Mouse (Mus musculus) lung, embryonic 16.5 days (tissue): ENCODE results near the gene Gm11992. TPM values are rescaled to one million over a fixed set of nuclear protein-coding genes. Genes with fewer than 3 reads are reported as not detected.

Experiments
- ATAC-seq: fragments of 200-750 bp; cut with Nextera tagmentation; 2 replicates; pipeline ENCODE4 v1.8.0; 2017; ENCODE audit warnings: low read depth, mild to moderate bottlenecking, moderate library complexity
- H3K27ac ChIP-seq: fragments of 300-500 bp; sonication (generic); 2 replicates; pipeline ENCODE4 v1.5.1; 2014; ENCODE audit warnings: mild to moderate bottlenecking, control low read depth, low read length
- H3K27me3 ChIP-seq: fragments of 300-500 bp; sonication (generic); 2 replicates; pipeline ENCODE4 v1.6.1; 2014; ENCODE audit warnings: low read depth, low read length, mixed read lengths; ENCODE audit not compliant: control insufficient read depth, insufficient read depth
- H3K36me3 ChIP-seq: fragments of 300-500 bp; sonication (generic); 2 replicates; pipeline ENCODE4 v1.6.1; 2014; ENCODE audit warnings: low read length; ENCODE audit not compliant: control insufficient read depth, insufficient read depth
- H3K4me1 ChIP-seq: fragments of 300-500 bp; sonication (generic); replicated peaks from 2 replicates; pipeline ENCODE4 v1.6.1; 2014; ENCODE audit warnings: low read length, mixed read lengths; ENCODE audit not compliant: control insufficient read depth, insufficient read depth
- H3K4me2 ChIP-seq: fragments of 300-500 bp; sonication (generic); 2 replicates; pipeline ENCODE4 v1.6.1; 2014; ENCODE audit warnings: low read depth, low read length, control low read depth
- H3K4me3 ChIP-seq: fragments of 300-500 bp; sonication (generic); 2 replicates; pipeline ENCODE4 v1.5.1; 2014; ENCODE audit warnings: mild to moderate bottlenecking, low read length, control low read depth
- H3K9ac ChIP-seq: fragments of 300-500 bp; sonication (generic); 2 replicates; pipeline ENCODE4 v1.6.1; 2014; ENCODE audit warnings: low read length, control low read depth
- H3K9me3 ChIP-seq: fragments of 300-500 bp; sonication (generic); 2 replicates; pipeline ENCODE4 v1.6.1; 2016; ENCODE audit warnings: low read length; ENCODE audit not compliant: control insufficient read depth
- WGBS: fragments of 180-500 bp; shearing (Covaris S2); extraction: QIAGEN DNeasy Blood & Tissue Kit; methylation state at CpG from one replicate; pipeline ENCODE4 v1.1.7; 2014; 5-methylcytosine and 5-hydroxymethylcytosine counted together
- polyA plus RNA-seq: library from polyadenylated mRNA; unstranded; fragments of >200 nt; fragmentation: Nextera tagmentation; extraction: Ambion mirVana; gene quantifications from 2 replicates; pipeline ENCODE4 v1.2.1, GENCODE M21; 2015

The Gm11992 gene
- polyA plus RNA-seq, 1 experiment from 2014 or later, result 2.8 TPM

- no peaks in the 10 kb centered on the region for H3K4me1 ChIP-seq
- H3K27ac ChIP-seq, result no peak overlapping the region
- H3K27me3 ChIP-seq, result no peaks in the 10 kb centered on the region
- no peak overlapping the region for H3K9ac ChIP-seq
- no peaks in the 10 kb centered on the region for H3K9me3 ChIP-seq
- H3K4me2 ChIP-seq, result no peak overlapping the region
- WGBS, result 60% methylated on average over 3 of the region's 3 CpGs
- no peak overlapping the region for H3K4me3 ChIP-seq
- no peaks in the 10 kb centered on the region for H3K36me3 ChIP-seq
- ATAC-seq, result no peak
These were observed 23.2 kb upstream of the Gm11992 start for GRCm38 (mm10) chr11:9025211-9025610.

DNA sequence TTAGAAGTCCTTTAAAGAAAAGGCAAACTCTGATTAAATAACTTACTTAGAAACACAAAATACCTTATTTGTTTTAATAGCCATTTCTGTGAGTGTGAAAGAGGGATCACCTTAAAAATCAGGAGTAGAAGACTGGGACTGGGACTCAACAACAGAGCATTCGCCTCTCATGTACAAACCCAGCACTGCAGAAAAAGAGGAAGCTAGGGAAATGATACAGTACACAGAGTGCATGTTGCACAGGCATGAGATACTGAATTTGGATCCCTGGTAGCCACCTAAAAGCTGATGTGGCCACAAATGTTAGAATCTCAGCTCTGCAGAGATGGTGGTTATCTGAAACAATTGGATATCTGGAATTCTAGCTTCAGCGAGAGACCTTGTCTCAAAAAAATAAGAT lies 16.9 kb upstream of the Gm11992 start:
- Histone ChIP-seq H3K4me2 (no peak overlapping the region), H3K27ac (no peak overlapping the region), H3K4me3 (no peak overlapping the region), H3K9ac (no peak overlapping the region), H3K36me3 (no peaks in the 10 kb centered on the region), H3K9me3 (no peaks in the 10 kb centered on the region), H3K27me3 (no peaks in the 10 kb centered on the region), H3K4me1 (no peaks in the 10 kb centered on the region)
- WGBS, result 80% methylated on average over 2 of the region's 2 CpGs
- no peak for ATAC-seq

- WGBS, result 80% methylated on average over 2 of the region's 2 CpGs
- Histone ChIP-seq H3K9me3 (no peaks in the 10 kb centered on the region), H3K4me1 (peaks cover 4% of the 10 kb centered on the region), H3K27me3 (peaks cover 7% of the 10 kb centered on the region), H3K4me2 (no peak overlapping the region), H3K27ac (no peak overlapping the region), H3K4me3 (no peak overlapping the region), H3K9ac (no peak overlapping the region), H3K36me3 (no peaks in the 10 kb centered on the region)
- ATAC-seq, result no peak
These were observed 1.8 kb upstream of the Gm11992 start for GRCm38 (mm10) chr11:9046546-9046945.

- Histone ChIP-seq H3K36me3 (no peaks in the 10 kb centered on the region), H3K27ac (no peak overlapping the region), H3K4me2 (no peak overlapping the region), H3K4me3 (no peak overlapping the region), H3K4me1 (peaks cover 4% of the 10 kb centered on the region), H3K27me3 (peaks cover 7% of the 10 kb centered on the region), H3K9me3 (no peaks in the 10 kb centered on the region), H3K9ac (no peak overlapping the region)
- 45% methylated on average over 5 of the region's 5 CpGs for WGBS
- ATAC-seq, result no peak
These were observed 1.4 kb upstream of the Gm11992 start for GRCm38 (mm10) chr11:9047044-9047443.

- peak within 1 kb of the TSS; percentile 98 for H3K4me2 ChIP-seq
- H3K9me3 ChIP-seq, result no peaks in the 10 kb centered on the region
- H3K9ac ChIP-seq, result peak within 1 kb of the TSS; percentile 55
- no peak; the same call in none of the 2 replicates for ATAC-seq
- no peak within 1 kb of the TSS for H3K27ac ChIP-seq
- 2% methylated on average over 18 of the region's 18 CpGs for WGBS
- peaks cover 7% of the 10 kb centered on the region for H3K27me3 ChIP-seq
- no peaks in the 10 kb centered on the region for H3K36me3 ChIP-seq
- peak within 1 kb of the TSS; percentile 47 for H3K4me3 ChIP-seq
- peaks cover 4% of the 10 kb centered on the region for H3K4me1 ChIP-seq
These were observed 288 bp downstream of the Gm11992 start, which contains the start of gene Sun3 for GRCm38 (mm10) chr11:9048703-9049060. Gene Sun3 (minus strand): TSS chr11:9048991.

- Histone ChIP-seq H3K27me3 (peaks cover 7% of the 10 kb centered on the region), H3K27ac (no peak overlapping the region), H3K9ac (no peak overlapping the region), H3K4me1 (peaks cover 4% of the 10 kb centered on the region), H3K36me3 (no peaks in the 10 kb centered on the region), H3K9me3 (no peaks in the 10 kb centered on the region), H3K4me3 (no peak overlapping the region), H3K4me2 (no peak overlapping the region)
- 75% methylated on average over 4 of the region's 4 CpGs for WGBS
- no peak for ATAC-seq
These were observed 1.8 kb downstream of the Gm11992 start for GRCm38 (mm10) chr11:9050241-9050640.

DNA sequence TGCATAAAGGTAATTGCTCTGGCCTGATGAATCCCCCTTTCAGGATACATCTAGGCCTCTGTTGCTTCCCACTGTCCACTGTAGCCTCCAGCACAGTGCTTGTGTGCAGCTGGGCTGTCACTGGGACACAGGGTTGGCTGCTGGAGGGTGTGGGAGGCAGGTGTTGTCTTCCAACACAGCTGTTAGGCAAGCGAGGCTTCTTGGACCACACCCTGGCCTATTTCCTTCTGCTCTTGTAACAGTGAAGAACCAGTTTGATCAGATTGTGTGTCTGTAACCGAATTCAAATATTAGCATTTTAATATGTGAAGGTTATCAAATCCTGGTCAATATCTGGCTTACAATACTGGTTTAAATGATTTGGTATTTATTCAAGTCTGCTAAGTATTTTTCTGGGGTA lies 3.5 kb downstream of the Gm11992 start:
- Histone ChIP-seq H3K4me3 (no peak overlapping the region), H3K9me3 (no peaks in the 10 kb centered on the region), H3K9ac (no peak overlapping the region), H3K27me3 (peaks cover 7% of the 10 kb centered on the region), H3K4me2 (no peak overlapping the region), H3K4me1 (peaks cover 4% of the 10 kb centered on the region), H3K27ac (no peak overlapping the region), H3K36me3 (no peaks in the 10 kb centered on the region)
- 55% methylated on average over 2 of the region's 2 CpGs for WGBS
- ATAC-seq, result no peak

DNA sequence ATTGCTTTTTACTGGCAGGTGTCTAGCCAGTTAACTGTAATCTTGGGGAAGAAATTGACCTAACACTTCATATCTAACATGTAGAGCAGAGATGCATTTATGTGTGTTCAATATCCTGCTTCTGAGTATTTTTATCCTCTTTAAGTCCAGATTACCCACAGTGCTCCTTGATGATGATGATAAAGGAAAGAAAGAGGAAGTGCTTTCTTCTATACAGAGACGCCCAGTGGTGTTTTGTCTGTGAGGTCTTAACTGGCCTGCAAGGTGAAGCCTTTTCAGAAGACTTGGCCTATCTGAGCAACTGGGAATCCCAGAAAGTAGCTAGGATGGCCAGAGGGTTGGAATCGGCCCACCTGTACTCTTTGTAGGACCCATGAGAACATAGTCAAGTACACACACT lies 8.5 kb downstream of the Gm11992 start:
- Histone ChIP-seq H3K9me3 (no peaks in the 10 kb centered on the region), H3K36me3 (no peaks in the 10 kb centered on the region), H3K4me2 (no peak overlapping the region), H3K27ac (no peak overlapping the region), H3K4me1 (no peaks in the 10 kb centered on the region), H3K9ac (no peak overlapping the region), H3K27me3 (no peaks in the 10 kb centered on the region), H3K4me3 (no peak overlapping the region)
- 65% methylated on average over 2 of the region's 2 CpGs for WGBS
- no peak for ATAC-seq

- ATAC-seq, result no peak
- no peaks in the 10 kb centered on the region for H3K27me3 ChIP-seq
- WGBS, result 71% methylated on average over 4 of the region's 4 CpGs
These were observed 9.3 kb downstream of the Gm11992 start for GRCm38 (mm10) chr11:9057711-9058110.

DNA sequence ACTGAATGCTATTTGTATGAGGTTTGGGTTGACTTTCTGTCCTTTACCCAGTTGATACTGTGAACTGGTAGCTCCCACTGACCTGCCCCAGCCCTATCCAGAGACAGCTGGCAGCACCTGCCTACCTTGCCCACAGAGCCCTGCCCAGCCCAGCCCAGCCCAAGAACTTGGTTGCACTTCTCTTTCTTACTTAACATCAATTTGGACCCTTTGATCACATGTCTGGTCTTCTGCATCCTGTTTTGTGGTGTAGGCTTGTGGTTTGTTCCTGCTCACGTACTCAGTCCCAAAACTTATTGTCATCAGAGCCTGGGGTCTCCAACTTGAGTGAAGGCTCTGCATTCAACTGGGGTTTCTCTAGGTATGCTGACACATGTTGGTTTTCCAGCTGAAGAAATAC lies 11.6 kb downstream of the Gm11992 start:
- no peaks in the 10 kb centered on the region for H3K36me3 ChIP-seq
- ATAC-seq, result no peak
- no peaks in the 10 kb centered on the region for H3K27me3 ChIP-seq
- no peak overlapping the region for H3K4me3 ChIP-seq
- H3K27ac ChIP-seq, result no peak overlapping the region
- H3K4me2 ChIP-seq, result no peak overlapping the region
- H3K4me1 ChIP-seq, result no peaks in the 10 kb centered on the region
- no peak overlapping the region for H3K9ac ChIP-seq
- WGBS, result 72% methylated on average over 1 of the region's 1 CpGs
- no peaks in the 10 kb centered on the region for H3K9me3 ChIP-seq

More at GRCm38 (mm10) chr11:9057711-9058110, 9.3 kb downstream of the Gm11992 start:
- no peak overlapping the region for H3K4me2 ChIP-seq
- H3K4me1 ChIP-seq, result no peaks in the 10 kb centered on the region
- no peaks in the 10 kb centered on the region for H3K9me3 ChIP-seq
- no peak overlapping the region for H3K4me3 ChIP-seq
- H3K36me3 ChIP-seq, result no peaks in the 10 kb centered on the region
- no peak overlapping the region for H3K27ac ChIP-seq
- no peak overlapping the region for H3K9ac ChIP-seq
